ENCODE assay signal across 27 mouse cellular contexts in genomic region chr13:91616876-91617275, GRCm38 (mm10).
"Had no signal": no experiment of that assay in that cellular context is flagged by ENCODE, and none has a peak within 500 bp of the region (broad histone marks: within the 10 kb centered on the region; RNA-seq: fewer than 3 reads in every experiment).

No protein-coding gene starts in this region.

- H3K4me3 ChIP-seq: gastrocnemius, adult 2 months; heart, adult 2 months; heart, embryonic 13.5 days; heart, embryonic 15.5 days; hindbrain, embryonic 10.5 days; hindbrain, embryonic 12.5 days; intestine, embryonic 15.5 days; layer of hippocampus, adult 2 months; left cerebral cortex, adult 2 months; limb, embryonic 13.5 days; limb, embryonic 15.5 days; liver, embryonic 12.5 days had no signal

- H3K27ac ChIP-seq: gastrocnemius, adult 2 months; heart, adult 2 months; heart, embryonic 13.5 days; heart, embryonic 15.5 days; hindbrain, embryonic 10.5 days; hindbrain, embryonic 12.5 days; hindbrain, embryonic 14.5 days; intestine, embryonic 15.5 days; kidney, postnatal 0 days; layer of hippocampus, adult 2 months; left cerebral cortex, adult 2 months; limb, embryonic 13.5 days; limb, embryonic 15.5 days; liver, embryonic 12.5 days; liver, embryonic 14.5 days had no signal

- DNase-seq: gastrocnemius, adult 2 months; gastrocnemius, postnatal 10 days; gastrocnemius, postnatal 25 days; heart, adult 2 months; heart, postnatal 14 days; heart, postnatal 36 days; kidney, adult 18-20 months; kidney, postnatal 14 days; kidney, postnatal 4 days; left cerebral cortex, postnatal 4 days had no signal

- H3K9me3 ChIP-seq: heart, embryonic 13.5 days; heart, embryonic 15.5 days; hindbrain, embryonic 10.5 days; hindbrain, embryonic 12.5 days; intestine, embryonic 15.5 days; limb, embryonic 13.5 days; limb, embryonic 15.5 days; liver, embryonic 12.5 days had no signal

- H3K36me3 ChIP-seq: heart, embryonic 15.5 days; intestine, embryonic 15.5 days had no signal

- H3K4me2 ChIP-seq: heart, embryonic 11.5 days; heart, embryonic 13.5 days; heart, embryonic 15.5 days; hindbrain, embryonic 12.5 days; hindbrain, embryonic 14.5 days; intestine, embryonic 15.5 days; limb, embryonic 13.5 days; limb, embryonic 15.5 days; liver, embryonic 12.5 days had no signal

- H3K4me1 ChIP-seq: heart, embryonic 15.5 days; hindbrain, embryonic 10.5 days; hindbrain, embryonic 12.5 days; intestine, embryonic 15.5 days; limb, embryonic 13.5 days; limb, embryonic 15.5 days had no signal

- H3K9ac ChIP-seq: heart, embryonic 13.5 days; heart, embryonic 15.5 days; hindbrain, embryonic 12.5 days; hindbrain, embryonic 14.5 days; intestine, embryonic 15.5 days; limb, embryonic 13.5 days; limb, embryonic 15.5 days; liver, embryonic 12.5 days; liver, embryonic 14.5 days had no signal

- ATAC-seq: hindbrain, embryonic 16.5 days; inflammation-experienced regulatory T-cells, adult 6 months; intestine, embryonic 15.5 days; intestine, postnatal 0 days; liver, embryonic 12.5 days had no signal

- H3K27me3 ChIP-seq: heart, embryonic 13.5 days; heart, embryonic 15.5 days; hindbrain, embryonic 12.5 days; intestine, embryonic 15.5 days; limb, embryonic 13.5 days; limb, embryonic 15.5 days; liver, embryonic 12.5 days had no signal
